Mouse (Mus musculus): ENCODE measurements around the gene Stambpl1. TPM values are rescaled to one million over a fixed set of nuclear protein-coding genes. Genes with fewer than 3 reads are reported as not detected.

Stambpl1 gene
- polyA plus RNA-seq, 1 experiment from 2014 or later: 3.2 TPM

DNA sequence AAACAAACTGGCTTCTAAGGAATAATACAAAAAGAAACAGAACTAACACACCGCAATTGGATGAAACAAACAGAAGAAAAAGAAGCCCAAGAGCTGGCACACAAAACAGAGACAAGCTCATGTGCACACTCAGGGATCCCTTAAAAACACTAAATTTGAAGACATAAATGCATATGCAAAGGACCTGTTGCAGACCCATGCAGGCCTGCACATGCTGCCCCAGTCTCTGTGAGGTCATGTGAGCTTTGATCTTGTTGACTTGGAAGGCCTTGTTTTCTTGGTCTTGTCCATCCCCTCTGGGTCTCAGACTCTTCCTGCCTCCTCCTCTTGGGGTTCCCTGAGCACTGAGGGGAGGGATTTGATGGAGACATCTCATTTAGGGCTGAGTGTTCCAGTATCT is 96.7 kb downstream of the Stambpl1 start:
- Histone ChIP-seq H3K36me3 (no peaks in the 10 kb centered on the region), H3K9ac (no peak overlapping the region), H3K27me3 (no peaks in the 10 kb centered on the region), H3K27ac (no peak overlapping the region), H3K9me3 (replicated peaks) (no peaks in the 10 kb centered on the region), H3K4me1 (replicated peaks) (peaks cover 4% of the 10 kb centered on the region), H3K4me2 (no peak overlapping the region), H3K4me3 (replicated peaks) (no peak overlapping the region)
- ATAC-seq (ENCODE audit: low read depth): no peak
- 65% methylated on average over 1 of the region's 1 CpGs for WGBS (ENCODE audit: insufficient replicate concordance)
- DNase-seq: no peak

Other genes starting within 250 kb of the Stambpl1 start
- gene Lipf, start 231.0 kb upstream of the Stambpl1 start, polyA plus RNA-seq (2015; fragmentation: Nextera tagmentation; extraction: Ambion mirVana): not detected in 2 replicates
- gene Lipk, start 183.9 kb upstream of the Stambpl1 start, polyA plus RNA-seq (2015; fragmentation: Nextera tagmentation; extraction: Ambion mirVana): not detected in 2 replicates
- gene Lipn, start 124.9 kb upstream of the Stambpl1 start, polyA plus RNA-seq (2015; fragmentation: Nextera tagmentation; extraction: Ambion mirVana): not detected in 2 replicates
- not detected in 2 replicates for gene Lipm, start 91.3 kb upstream of the Stambpl1 start, polyA plus RNA-seq (2015; fragmentation: Nextera tagmentation; extraction: Ambion mirVana)
- gene Ankrd22, start 26.2 kb upstream of the Stambpl1 start, polyA plus RNA-seq (2015; fragmentation: Nextera tagmentation; extraction: Ambion mirVana): 0.03 and 0.16 TPM in 2 replicates
- gene Acta2, start 63.4 kb downstream of the Stambpl1 start, polyA plus RNA-seq (2015; fragmentation: Nextera tagmentation; extraction: Ambion mirVana): 23.9 and 24.4 TPM in 2 replicates
- gene Fas, start 98.4 kb downstream of the Stambpl1 start, polyA plus RNA-seq (2015; fragmentation: Nextera tagmentation; extraction: Ambion mirVana): 1.9 and 2.7 TPM in 2 replicates

All from liver, embryonic 13.5 days (tissue).